Mouse (Mus musculus): ENCODE data around the gene Tfap4.

Tfap4 gene

GRCm38 (mm10) chr16:4559715-4560144 lies at the start of gene Tfap4:
Gene Tfap4, minus strand, starts transcription at chr16:4559854.
- DNase-seq (ENCODE audit: low read depth) = peak; percentile 90

GRCm38 (mm10) chr16:4608532-4609059 lies 48.9 kb upstream of the Tfap4 start:
- no peak for DNase-seq (ENCODE audit: low read depth)

- peak; percentile 92 for DNase-seq (ENCODE audit: low read depth)
Measured at GRCm38 (mm10) chr16:4607818-4608531, 48.3 kb upstream of the Tfap4 start.

- peak; percentile 48 for DNase-seq (ENCODE audit: low read depth)
Measured at GRCm38 (mm10) chr16:4606431-4607084, 46.9 kb upstream of the Tfap4 start.

- no peak for DNase-seq (ENCODE audit: low read depth)
Measured at GRCm38 (mm10) chr16:4605514-4606131, 46.0 kb upstream of the Tfap4 start.

GRCm38 (mm10) chr16:4604293-4604837 lies 44.7 kb upstream of the Tfap4 start:
- no peak for DNase-seq (ENCODE audit: low read depth)

GRCm38 (mm10) chr16:4603453-4603837 lies 43.8 kb upstream of the Tfap4 start:
- no peak for DNase-seq (ENCODE audit: low read depth)

GRCm38 (mm10) chr16:4602766-4603452 lies 43.3 kb upstream of the Tfap4 start:
- DNase-seq (ENCODE audit: low read depth) = no peak

- DNase-seq (ENCODE audit: low read depth) = no peak
Measured at GRCm38 (mm10) chr16:4602189-4602588, 42.5 kb upstream of the Tfap4 start.

GRCm38 (mm10) chr16:4600701-4601310 lies 41.2 kb upstream of the Tfap4 start:
- no peak for DNase-seq (ENCODE audit: low read depth)

GRCm38 (mm10) chr16:4599616-4600015 lies 40.0 kb upstream of the Tfap4 start:
- DNase-seq (ENCODE audit: low read depth) = no peak

- DNase-seq (ENCODE audit: low read depth) = no peak
Measured at GRCm38 (mm10) chr16:4598891-4599543, 39.4 kb upstream of the Tfap4 start.

GRCm38 (mm10) chr16:4598041-4598440 lies 38.4 kb upstream of the Tfap4 start:
- DNase-seq (ENCODE audit: low read depth) = no peak

GRCm38 (mm10) chr16:4597296-4597695 lies 37.6 kb upstream of the Tfap4 start:
- no peak for DNase-seq (ENCODE audit: low read depth)

- no peak for DNase-seq (ENCODE audit: low read depth)
Measured at GRCm38 (mm10) chr16:4596836-4597235, 37.2 kb upstream of the Tfap4 start.

GRCm38 (mm10) chr16:4596141-4596728 lies 36.6 kb upstream of the Tfap4 start:
- DNase-seq (ENCODE audit: low read depth) = no peak

- no peak for DNase-seq (ENCODE audit: low read depth)
Measured at GRCm38 (mm10) chr16:4595527-4595963, 35.9 kb upstream of the Tfap4 start.

- DNase-seq (ENCODE audit: low read depth) = peak; percentile 61
Measured at GRCm38 (mm10) chr16:4594814-4595526, 35.3 kb upstream of the Tfap4 start.

- DNase-seq (ENCODE audit: low read depth) = peak; percentile 63
Measured at GRCm38 (mm10) chr16:4593971-4594813, 34.5 kb upstream of the Tfap4 start, which contains the start of gene Glis2. Gene Glis2, plus strand, starts transcription at chr16:4594713.
